In genomic region chr4:103120028-103120384, GRCm38 (mm10) we compare ENCODE assay signal across 7 mouse cellular contexts. TPM values are rescaled to one million over a fixed set of nuclear protein-coding genes. Genes with fewer than 3 reads are reported as not detected.
DNase-seq lines count a peak whose midpoint lies in the region; ATAC-seq and TF ChIP-seq lines count a peak whose summit lies in the region.

No protein-coding gene starts in this region.

- TF ChIP-seq POLR2A in testis, adult 2 months (IDR thresholded peaks at IDR 0.05; ENCODE audit: control insufficient read depth, low read depth, low read length): no peak
- TF ChIP-seq POLR2A in small intestine, adult 2 months (IDR thresholded peaks at IDR 0.05; ENCODE audit: low read depth, low read length): no peak

- no peak for TF ChIP-seq CTCF in testis, adult 2 months (IDR thresholded peaks at IDR 0.05; ENCODE audit: control insufficient read depth, insufficient read depth, insufficient replicate concordance, low read depth, low read length)
- no peak for TF ChIP-seq CTCF in small intestine, adult 2 months (IDR thresholded peaks at IDR 0.05; ENCODE audit: extremely low read depth, insufficient read length, insufficient replicate concordance, low read depth, low read length)

- H3K27ac ChIP-seq in testis, adult 2 months (ENCODE audit: control insufficient read depth, insufficient read depth, low read depth, low read length): peak overlapping the region; percentile 97
- H3K27ac ChIP-seq in embryonic facial prominence, embryonic 12.5 days: peak overlapping the region; percentile 95; the same call in 1 of the 2 replicates
- peak overlapping the region; percentile 97 for H3K27ac ChIP-seq in limb, embryonic 12.5 days
- H3K27ac ChIP-seq in small intestine, adult 2 months (ENCODE audit: insufficient read depth, low read depth, low read length): peak overlapping the region; percentile 92

- 17% methylated on average over 4 of the region's 4 CpGs for WGBS in embryonic facial prominence, embryonic 12.5 days
- WGBS in limb, embryonic 12.5 days: 13% methylated on average over 4 of the region's 4 CpGs
- 2% methylated on average over 4 of the region's 4 CpGs for WGBS in small intestine, adult 2 months

- H3K36me3 ChIP-seq in testis, adult 2 months (ENCODE audit: control insufficient read depth, insufficient read depth, low read length): no peaks in the 10 kb centered on the region
- H3K36me3 ChIP-seq in embryonic facial prominence, embryonic 12.5 days: no peaks in the 10 kb centered on the region
- H3K36me3 ChIP-seq in limb, embryonic 12.5 days: peaks cover 9% of the 10 kb centered on the region; the same call in 1 of the 2 replicates
- peaks cover 2% of the 10 kb centered on the region; the same call in 1 of the 2 replicates for H3K36me3 ChIP-seq in small intestine, adult 2 months (ENCODE audit: control insufficient read depth, insufficient read depth, low read length)

- no peaks in the 10 kb centered on the region for H3K27me3 ChIP-seq in testis, adult 2 months (ENCODE audit: control insufficient read depth, insufficient read depth, low read length)
- H3K27me3 ChIP-seq in embryonic facial prominence, embryonic 12.5 days: no peaks in the 10 kb centered on the region
- H3K27me3 ChIP-seq in limb, embryonic 12.5 days: no peaks in the 10 kb centered on the region; the same call in 1 of the 2 replicates
- H3K27me3 ChIP-seq in small intestine, adult 2 months (ENCODE audit: control insufficient read depth, insufficient read depth, low read length): no peaks in the 10 kb centered on the region

- H3K9ac ChIP-seq in embryonic facial prominence, embryonic 12.5 days: peak overlapping the region; percentile 94
- peak overlapping the region; percentile 95 for H3K9ac ChIP-seq in limb, embryonic 12.5 days (replicated peaks)

- no peak for ATAC-seq in embryonic facial prominence, embryonic 12.5 days (ENCODE audit: insufficient number of reproducible peaks, insufficient read depth, low FRiP score, low TSS enrichment)
- no peak for ATAC-seq in limb, embryonic 12.5 days (ENCODE audit: insufficient number of reproducible peaks, insufficient read depth, low FRiP score, low TSS enrichment, low read depth)

- no peaks in the 10 kb centered on the region for H3K9me3 ChIP-seq in embryonic facial prominence, embryonic 12.5 days
- H3K9me3 ChIP-seq in limb, embryonic 12.5 days: no peaks in the 10 kb centered on the region

- no peak for DNase-seq in testis, postnatal 10 days (ENCODE audit: low spot score)
- DNase-seq in gastrocnemius, adult 18-20 months (ENCODE audit: low spot score): no peak
- DNase-seq in cerebellum, postnatal 10 days: no peak

- peaks cover 3% of the 10 kb centered on the region for H3K4me1 ChIP-seq in testis, adult 2 months (ENCODE audit: control insufficient read depth, insufficient read depth, low read length)
- H3K4me1 ChIP-seq in embryonic facial prominence, embryonic 12.5 days: peaks cover 21% of the 10 kb centered on the region
- H3K4me1 ChIP-seq in limb, embryonic 12.5 days (replicated peaks): peaks cover 20% of the 10 kb centered on the region
- peaks cover 13% of the 10 kb centered on the region; the same call in 1 of the 2 replicates for H3K4me1 ChIP-seq in small intestine, adult 2 months (ENCODE audit: control insufficient read depth, insufficient read depth, insufficient read length, low read length)

- H3K4me2 ChIP-seq in embryonic facial prominence, embryonic 12.5 days (replicated peaks): peak overlapping the region; percentile 68
- H3K4me2 ChIP-seq in limb, embryonic 12.5 days: peak overlapping the region; percentile 72

- H3K4me3 ChIP-seq in testis, adult 2 months (ENCODE audit: control insufficient read depth, low read depth, low read length): peak overlapping the region; percentile 94
- H3K4me3 ChIP-seq in embryonic facial prominence, embryonic 12.5 days: peak overlapping the region; percentile 88
- H3K4me3 ChIP-seq in limb, embryonic 12.5 days (replicated peaks): peak overlapping the region; percentile 89
- peak overlapping the region; percentile 82 for H3K4me3 ChIP-seq in small intestine, adult 2 months (ENCODE audit: low read depth, low read length)

RNA-seq across cellular contexts. Expression of gene Wdr78, which starts 5.7 kb away (rescaled TPM):
- polyA plus RNA-seq in testis, adult 2 months (2012; rRNA removed): 21.7 and 25.2 TPM in 2 replicates
- 5.7 and 6.0 TPM in 2 replicates for polyA plus RNA-seq in embryonic facial prominence, embryonic 12.5 days (2016; fragmentation: Nextera tagmentation; extraction: Ambion mirVana)
- polyA plus RNA-seq in limb, embryonic 12.5 days (2016; fragmentation: Nextera tagmentation; extraction: Ambion mirVana): 3.7 and 5.1 TPM in 2 replicates
- 0.09 and 0.10 TPM in 2 replicates for polyA plus RNA-seq in small intestine, adult 2 months (2012; rRNA removed)
- under 1 TPM; 0.53 to 0.59 TPM for total RNA-seq in gastrocnemius, adult 18-20 months (2021)

RNA-seq across cellular contexts. Expression of gene Mier1, which starts 5.8 kb away (rescaled TPM):
- polyA plus RNA-seq in testis, adult 2 months (2012; rRNA removed): 14.3 and 15.8 TPM in 2 replicates
- 50.2 and 56.3 TPM in 2 replicates for polyA plus RNA-seq in embryonic facial prominence, embryonic 12.5 days (2016; fragmentation: Nextera tagmentation; extraction: Ambion mirVana)
- polyA plus RNA-seq in limb, embryonic 12.5 days (2016; fragmentation: Nextera tagmentation; extraction: Ambion mirVana): 52.7 and 60.8 TPM in 2 replicates
- 2.4 and 6.2 TPM in 2 replicates for polyA plus RNA-seq in small intestine, adult 2 months (2012; rRNA removed)
- 10 to 100 TPM; 19.4 to 21.6 TPM for total RNA-seq in gastrocnemius, adult 18-20 months (2021)
